Mouse (Mus musculus): ENCODE measurements at regions not wholly inside any gene's neighbourhood (a gene's known extent, or its start where the extent isn't known, plus 50 kb on each side); places are given as distances from the start of the nearest gene placed in this dataset.

GRCm38 (mm10) chr15:50942429-50942828, 2942.3 kb upstream of the Gm7489 start:
- no peak for DNase-seq

GRCm38 (mm10) chr15:50944976-50945375, 2939.7 kb upstream of the Gm7489 start:
- no peak for DNase-seq

- no peak for DNase-seq
Observed at GRCm38 (mm10) chr15:50959109-50959508, 2925.6 kb upstream of the Gm7489 start.

- DNase-seq, result no peak
Observed at GRCm38 (mm10) chr15:50963606-50964005, 2921.1 kb upstream of the Gm7489 start.

- DNase-seq, result no peak
Observed at GRCm38 (mm10) chr15:50964236-50964635, 2920.5 kb upstream of the Gm7489 start.

- no peak for DNase-seq
Observed at GRCm38 (mm10) chr15:50967176-50967575, 2917.5 kb upstream of the Gm7489 start.

- DNase-seq, result peak; percentile 11
Observed at GRCm38 (mm10) chr15:50970637-50971036, 2914.1 kb upstream of the Gm7489 start.

GRCm38 (mm10) chr15:50972593-50972992, 2912.1 kb upstream of the Gm7489 start:
- no peak for DNase-seq

- DNase-seq, result no peak
Observed at GRCm38 (mm10) chr15:50974002-50974754, 2910.5 kb upstream of the Gm7489 start.

GRCm38 (mm10) chr15:50989457-50989856, 2895.2 kb upstream of the Gm7489 start:
- DNase-seq, result no peak

GRCm38 (mm10) chr15:50991667-50992066, 2893.0 kb upstream of the Gm7489 start:
- no peak for DNase-seq

- no peak for DNase-seq
Observed at GRCm38 (mm10) chr15:50992246-50992645, 2892.5 kb upstream of the Gm7489 start.

- no peak for DNase-seq
Observed at GRCm38 (mm10) chr15:50993121-50993520, 2891.6 kb upstream of the Gm7489 start.

GRCm38 (mm10) chr15:50995688-50996087, 2889.0 kb upstream of the Gm7489 start:
- no peak for DNase-seq

GRCm38 (mm10) chr15:50996296-50996695, 2888.4 kb upstream of the Gm7489 start:
- DNase-seq, result no peak

- peak; percentile 60 for DNase-seq
Observed at GRCm38 (mm10) chr15:50997209-50997763, 2887.4 kb upstream of the Gm7489 start.

GRCm38 (mm10) chr15:51038968-51039367, 2845.7 kb upstream of the Gm7489 start:
- DNase-seq, result no peak

GRCm38 (mm10) chr15:51070538-51070937, 2814.2 kb upstream of the Gm7489 start:
- no peak for DNase-seq

GRCm38 (mm10) chr15:51071132-51071656, 2813.5 kb upstream of the Gm7489 start:
- DNase-seq, result peak; percentile 3

- no peak for DNase-seq
Observed at GRCm38 (mm10) chr15:51073678-51074077, 2811.0 kb upstream of the Gm7489 start.

- no peak for DNase-seq
Observed at GRCm38 (mm10) chr15:51074196-51074595, 2810.5 kb upstream of the Gm7489 start.

- DNase-seq, result no peak
Observed at GRCm38 (mm10) chr15:51083677-51084322, 2800.9 kb upstream of the Gm7489 start.

GRCm38 (mm10) chr15:51092936-51093335, 2791.8 kb upstream of the Gm7489 start:
- DNase-seq, result no peak
